In genomic region chr8:126620721-126621120, GRCm38 (mm10) we compare ENCODE assay signal across 23 mouse cellular contexts. TPM values are rescaled to one million over a fixed set of nuclear protein-coding genes. Genes with fewer than 3 reads are reported as not detected.
DNase-seq lines count a peak whose midpoint lies in the region; ATAC-seq and TF ChIP-seq lines count a peak whose summit lies in the region.
"Had no signal": no experiment of that assay in that cellular context is flagged by ENCODE, and none has a peak within 500 bp of the region (broad histone marks: within the 10 kb centered on the region; RNA-seq: fewer than 3 reads in every experiment).

No protein-coding gene starts in this region.

- no peaks in the 10 kb centered on the region for H3K36me3 ChIP-seq in kidney, embryonic 15.5 days
- no peaks in the 10 kb centered on the region for H3K36me3 ChIP-seq in thymus, adult 2 months (ENCODE audit: control insufficient read depth, insufficient read depth, low read length)
- no peaks in the 10 kb centered on the region for H3K36me3 ChIP-seq in forebrain, embryonic 15.5 days
- H3K36me3 ChIP-seq: embryonic facial prominence, embryonic 15.5 days; forebrain, embryonic 10.5 days; heart, embryonic 13.5 days; hindbrain, embryonic 12.5 days had no signal

- H3K4me1 ChIP-seq in kidney, embryonic 15.5 days, result peaks cover 34% of the 10 kb centered on the region
- H3K4me1 ChIP-seq in thymus, adult 2 months (replicated peaks; ENCODE audit: control insufficient read depth, insufficient read depth, low read length), result peaks cover 53% of the 10 kb centered on the region
- no peaks in the 10 kb centered on the region for H3K4me1 ChIP-seq in forebrain, embryonic 15.5 days
- H3K4me1 ChIP-seq: hindbrain, embryonic 12.5 days had no signal

- no peaks in the 10 kb centered on the region for H3K27me3 ChIP-seq in kidney, embryonic 15.5 days
- no peaks in the 10 kb centered on the region for H3K27me3 ChIP-seq in thymus, adult 2 months (ENCODE audit: control insufficient read depth, insufficient read depth, low read length)
- H3K27me3 ChIP-seq in forebrain, embryonic 15.5 days, result no peaks in the 10 kb centered on the region
- H3K27me3 ChIP-seq: CH12.LX; embryonic facial prominence, embryonic 15.5 days; heart, embryonic 13.5 days; hindbrain, embryonic 12.5 days; Patski had no signal

- no peak overlapping the region for H3K4me2 ChIP-seq in kidney, embryonic 15.5 days
- no peak overlapping the region for H3K4me2 ChIP-seq in forebrain, embryonic 15.5 days (replicated peaks)
- H3K4me2 ChIP-seq: embryonic facial prominence, embryonic 15.5 days; heart, embryonic 13.5 days; hindbrain, embryonic 12.5 days had no signal

- no peak overlapping the region for H3K4me3 ChIP-seq in kidney, embryonic 15.5 days (replicated peaks)
- H3K4me3 ChIP-seq in thymus, adult 2 months (ENCODE audit: control insufficient read depth, insufficient read depth, low read length), result no peak overlapping the region
- no peak overlapping the region for H3K4me3 ChIP-seq in forebrain, embryonic 15.5 days
- H3K4me3 ChIP-seq: embryonic facial prominence, embryonic 15.5 days; erythroblast, embryonic 14.5 days; forebrain, embryonic 10.5 days; heart, embryonic 13.5 days; hindbrain, embryonic 12.5 days had no signal

- no peaks in the 10 kb centered on the region for H3K9me3 ChIP-seq in kidney, embryonic 15.5 days (replicated peaks)
- no peaks in the 10 kb centered on the region for H3K9me3 ChIP-seq in forebrain, embryonic 15.5 days
- H3K9me3 ChIP-seq: embryonic facial prominence, embryonic 15.5 days; forebrain, embryonic 10.5 days; heart, embryonic 13.5 days; hindbrain, embryonic 12.5 days had no signal

- TF ChIP-seq CTCF in thymus, adult 2 months (IDR thresholded peaks at IDR 0.05; ENCODE audit: borderline replicate concordance, control insufficient read depth, extremely low read depth, insufficient read depth, low read length, poor library complexity), result no peak

- no peak for TF ChIP-seq POLR2A in thymus, adult 2 months (IDR thresholded peaks at IDR 0.05; ENCODE audit: control insufficient read depth, extremely low read depth, insufficient read depth, low read length, poor library complexity)

- 44% methylated on average over 3 of the region's 3 CpGs for WGBS in kidney, embryonic 15.5 days
- WGBS in thymus, adult 2 months, result 37% methylated on average over 3 of the region's 3 CpGs
- WGBS in forebrain, embryonic 15.5 days, result 87% methylated on average over 3 of the region's 3 CpGs

- ATAC-seq in kidney, embryonic 15.5 days (replicated peaks; ENCODE audit: low FRiP score), result no peak
- 0 out of 2 replicates have a peak, but pooled peaks have one; percentile 26 for ATAC-seq in common myeloid progenitor, adult 5-6 weeks (replicated peaks; ENCODE audit: low read depth, poor library complexity, severe bottlenecking)
- ATAC-seq in forebrain, embryonic 15.5 days (replicated peaks), result no peak
- ATAC-seq: forebrain, embryonic 14.5 days; hindbrain, embryonic 16.5 days; inflammation-experienced regulatory T-cells, adult 6 months; Patski had no signal

- DNase-seq in kidney, adult 18-20 months, result no peak
- peak; percentile 31 for DNase-seq in thymus, postnatal 25 days
- no peak for DNase-seq in thymus, adult 2 months
- DNase-seq in adrenal gland, postnatal 10 days, result peak; percentile 57
- DNase-seq: cerebellum, adult 18-20 months; cerebellum, adult 9-11 months; cerebellum, postnatal 36 days; gastrocnemius, postnatal 36 days; heart, adult 11 months; heart, postnatal 36 days had no signal

- H3K9ac ChIP-seq in kidney, embryonic 15.5 days, result no peak overlapping the region
- no peak overlapping the region for H3K9ac ChIP-seq in forebrain, embryonic 15.5 days (replicated peaks)
- H3K9ac ChIP-seq: embryonic facial prominence, embryonic 15.5 days; heart, embryonic 13.5 days; hindbrain, embryonic 12.5 days had no signal

- H3K27ac ChIP-seq in kidney, embryonic 15.5 days, result 0 out of 2 replicates have a peak overlapping the region, but pooled peaks have one; percentile 3
- H3K27ac ChIP-seq in thymus, adult 2 months (ENCODE audit: control insufficient read depth, insufficient read depth, low read length), result no peak overlapping the region
- H3K27ac ChIP-seq in forebrain, embryonic 15.5 days (replicated peaks), result no peak overlapping the region
- H3K27ac ChIP-seq: embryonic facial prominence, embryonic 15.5 days; forebrain, embryonic 10.5 days; heart, embryonic 13.5 days; hindbrain, embryonic 12.5 days had no signal

RNA-seq across cellular contexts. Expression of gene Irf2bp2, which starts 26.9 kb away (rescaled TPM):
- 12.3 and 13.3 TPM in 2 replicates for polyA plus RNA-seq in kidney, embryonic 15.5 days (2015; fragmentation: Nextera tagmentation; extraction: Ambion mirVana)
- polyA plus RNA-seq in thymus, adult 2 months (2012; rRNA removed), result 71.7 and 113 TPM in 2 replicates
- 100 to 1,000 TPM in 1 of 2 experiments, 10 to 100 TPM in 1; 91.0 to 110 TPM for total RNA-seq in adrenal gland, postnatal 10 days (2021)
- 72.3 and 85.4 TPM in 2 replicates for total RNA-seq in common myeloid progenitor, adult 5-6 weeks (2017)
- polyA plus RNA-seq in forebrain, embryonic 15.5 days (2015; fragmentation: Nextera tagmentation; extraction: Ambion mirVana), result 10.5 and 11.1 TPM in 2 replicates

Comparison
In these comparisons a context has a peak if more than half of its experiments do, and no peak if none do; other contexts are left out.
1. DNase-seq: peak in thymus, postnatal 25 days (single experiment) and adrenal gland, postnatal 10 days (single experiment); none in kidney, adult 18-20 months (single experiment) and thymus, adult 2 months (single experiment).